Mouse (Mus musculus) kidney, postnatal 14 days (tissue): ENCODE measurements around the gene Dph7.
"Not testable (repeated sequence)": the region's sequence is repeated elsewhere in the genome, so short reads cannot be mapped to it uniquely, and the experiment has no call there.

ENCODE experiments used
- DNase-seq: peaks from one replicate; pipeline ENCODE4 v3.0.0; 2022; ENCODE audit warnings: mixed read lengths

Dph7 gene

GRCm38 (mm10) chr2:24974452-24974851 lies 12.3 kb downstream of the Dph7 start:
- DNase-seq, result not testable (repeated sequence)

- DNase-seq, result peak; percentile 98
Measured at GRCm38 (mm10) chr2:24974906-24975703, 12.9 kb downstream of the Dph7 start, which contains the start of gene Mrpl41. Gene Mrpl41 (minus strand): TSS chr2:24975098.

DNA sequence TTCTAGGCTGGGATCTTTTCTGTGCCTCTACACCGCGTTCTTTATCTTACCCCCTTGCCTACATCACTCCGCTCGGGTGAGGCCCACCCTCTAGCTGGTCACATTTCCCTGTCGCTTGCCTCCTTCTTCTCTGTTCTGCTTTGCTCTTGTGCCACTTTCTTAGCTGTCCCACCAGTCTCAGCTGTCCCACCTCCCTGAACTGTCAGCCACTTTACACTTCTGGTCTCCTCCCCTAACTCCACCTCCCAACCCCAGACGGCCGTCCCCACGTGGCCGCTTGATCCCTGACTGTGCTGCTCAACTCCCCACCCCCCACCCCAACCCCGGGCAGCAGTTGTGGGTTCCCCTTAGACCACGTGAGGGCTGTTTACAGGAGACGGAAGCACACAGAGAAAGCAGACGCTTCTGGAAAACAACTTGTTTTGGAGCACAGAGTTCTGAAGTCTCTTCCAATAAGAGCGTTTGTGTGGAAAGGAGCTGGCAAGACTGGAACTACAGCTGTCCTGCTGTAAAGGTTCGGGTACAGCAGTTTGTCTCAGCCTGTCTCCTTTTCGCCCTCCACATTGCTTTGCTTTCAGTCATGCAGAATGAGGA lies 13.6 kb downstream of the Dph7 start, which contains the start of gene Pnpla7:
Gene Pnpla7, plus strand, starts transcription at position 330 of the 594 bp plus-strand sequence.
- peak; percentile 88 for DNase-seq

GRCm38 (mm10) chr2:24976960-24977359 lies 14.8 kb downstream of the Dph7 start:
- DNase-seq, result no peak

- DNase-seq, result no peak
Measured at GRCm38 (mm10) chr2:24987762-24988161, 25.6 kb downstream of the Dph7 start.

- no peak for DNase-seq
Measured at GRCm38 (mm10) chr2:24995332-24995731, 33.1 kb downstream of the Dph7 start.

GRCm38 (mm10) chr2:24996471-24996870 lies 34.3 kb downstream of the Dph7 start:
- DNase-seq, result no peak

DNA sequence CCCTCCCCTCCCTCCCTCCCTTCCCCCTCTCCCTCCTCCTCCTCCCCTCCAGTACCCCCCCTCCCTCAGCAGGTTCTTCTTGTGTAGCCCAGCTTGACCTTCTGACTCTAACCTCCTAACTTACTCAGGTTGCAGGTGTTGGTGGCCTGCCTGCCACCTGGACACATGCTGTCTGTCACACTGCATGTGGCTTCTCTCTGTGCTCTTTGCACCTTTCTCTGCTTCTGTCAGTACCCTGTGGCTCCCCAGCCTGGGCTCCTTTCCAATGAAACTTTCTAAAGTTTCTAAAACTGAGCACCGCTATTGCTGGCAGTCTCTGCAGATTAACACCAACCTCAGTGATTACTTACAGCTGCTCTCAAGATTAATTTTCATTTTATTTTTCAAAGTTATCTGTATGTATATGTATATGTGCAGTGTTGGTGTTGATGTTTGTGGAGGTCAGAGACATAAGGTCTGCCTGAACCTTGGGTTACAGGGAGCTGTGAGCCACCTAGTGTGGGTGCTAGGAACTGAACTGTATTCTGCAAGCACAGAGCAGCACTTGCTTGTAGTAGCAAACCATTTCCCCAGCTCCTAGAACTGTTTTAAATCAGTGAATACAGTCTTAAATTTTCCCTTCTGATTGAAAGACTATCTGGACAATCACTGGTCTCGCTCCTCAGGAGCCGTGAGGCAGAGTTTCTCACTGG lies 38.5 kb downstream of the Dph7 start:
- peak; percentile 43 for DNase-seq

- DNase-seq, result no peak
Measured at GRCm38 (mm10) chr2:25003946-25004786, 42.0 kb downstream of the Dph7 start.

- DNase-seq, result no peak
Measured at GRCm38 (mm10) chr2:25006767-25007166, 44.6 kb downstream of the Dph7 start.

DNA sequence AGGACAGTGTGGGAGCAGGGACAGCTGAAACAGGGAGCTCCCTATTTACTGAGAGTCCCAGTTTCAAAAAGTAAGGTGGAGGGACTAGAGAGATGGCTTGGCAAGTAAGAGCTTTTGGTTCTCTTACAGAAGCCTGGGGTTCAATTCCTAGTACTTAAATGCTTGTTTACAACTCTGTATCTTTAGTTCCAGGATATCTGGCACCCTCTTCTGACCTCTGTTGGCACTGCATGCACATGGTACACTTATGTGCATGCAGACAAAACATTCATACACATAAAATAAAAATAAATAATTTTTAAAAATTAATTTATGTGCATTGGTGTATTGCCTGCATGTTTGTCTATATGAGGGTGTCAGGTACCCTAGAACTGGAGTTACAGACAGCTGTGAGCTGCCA lies 46.0 kb downstream of the Dph7 start:
- no peak for DNase-seq
